Mouse (Mus musculus) liver, postnatal 0 days (tissue): ENCODE measurements around the gene Fam107b. TPM values are rescaled to one million over a fixed set of nuclear protein-coding genes. Genes with fewer than 3 reads are reported as not detected.

Source experiments
- ATAC-seq: fragments of 200-750 bp; cut with Nextera tagmentation; 2 replicates; pipeline ENCODE4 v1.8.0; 2017; ENCODE audit warnings: mild to moderate bottlenecking, moderate library complexity
- DNase-seq: peaks from one replicate; pipeline ENCODE4 v3.0.0-alpha.2; 2016
- H3K27ac ChIP-seq: fragments of 300-500 bp; sonication (generic); 2 replicates; pipeline ENCODE4 v1.5.1; 2014; ENCODE audit warnings: antibody characterized with exemption, moderate library complexity, mild to moderate bottlenecking, low read depth
- H3K27me3 ChIP-seq: fragments of 300-500 bp; sonication (generic); 2 replicates; pipeline ENCODE4 v1.6.1; 2014; ENCODE audit warnings: low read length, control low read depth, mixed read lengths; ENCODE audit not compliant: insufficient read depth
- H3K36me3 ChIP-seq: fragments of 300-500 bp; sonication (generic); replicated peaks from 2 replicates; pipeline ENCODE4 v1.6.1; 2014; ENCODE audit warnings: mild to moderate bottlenecking, control low read depth, low read length, moderate library complexity, mixed read lengths; ENCODE audit not compliant: insufficient read depth
- H3K4me1 ChIP-seq: fragments of 300-500 bp; sonication (generic); 2 replicates; pipeline ENCODE4 v1.6.1; 2014; ENCODE audit warnings: antibody characterized with exemption, mild to moderate bottlenecking, control low read depth; ENCODE audit not compliant: insufficient read depth
- H3K4me2 ChIP-seq: fragments of 300-500 bp; sonication (generic); 2 replicates; pipeline ENCODE4 v1.6.1; 2014; ENCODE audit warnings: low read depth, mild to moderate bottlenecking, low read length, moderate library complexity, mixed read lengths
- H3K4me3 ChIP-seq: fragments of 300-500 bp; sonication (generic); 2 replicates; pipeline ENCODE4 v1.5.1; 2014; ENCODE audit warnings: low read depth, low read length
- H3K9ac ChIP-seq: fragments of 300-500 bp; sonication (generic); replicated peaks from 2 replicates; pipeline ENCODE4 v1.6.1; 2014; ENCODE audit warnings: mild to moderate bottlenecking, moderate library complexity
- H3K9me3 ChIP-seq: fragments of 300-500 bp; sonication (generic); 2 replicates; pipeline ENCODE4 v1.6.1; 2016; ENCODE audit warnings: mild to moderate bottlenecking, control low read depth, low read length, mixed read lengths
- CTCF ChIP-seq: sonication (generic); IDR thresholded peaks from 2 replicates; pipeline ENCODE4 v1.5.1; 2016; ENCODE audit warnings: antibody characterized with exemption, low read depth
- EP300 ChIP-seq: IDR thresholded peaks from 2 replicates; pipeline ENCODE4 v1.6.1; 2016; ENCODE audit warnings: antibody characterized with exemption, low read depth, mild to moderate bottlenecking
- WGBS: fragments of 180-500 bp; shearing (Covaris S2); extraction: QIAGEN DNeasy Blood & Tissue Kit; methylation state at CpG from one replicate; pipeline ENCODE4 v1.1.7; 2014; ENCODE audit not compliant: insufficient replicate concordance; 5-methylcytosine and 5-hydroxymethylcytosine counted together
- polyA plus RNA-seq: library from polyadenylated mRNA; unstranded; fragments of >200 nt; fragmentation: Nextera tagmentation; extraction: Ambion mirVana; gene quantifications from 2 replicates; pipeline ENCODE4 v1.2.1, GENCODE M21; 2015

Gene Fam107b
- polyA plus RNA-seq, 1 experiment from 2014 or later, result 23.1 TPM

- DNase-seq (no peak), ATAC-seq (no peak)
- Histone ChIP-seq H3K27me3 (no peaks in the 10 kb centered on the region), H3K27ac (no peak overlapping the region), H3K9ac (no peak overlapping the region), H3K9me3 (no peaks in the 10 kb centered on the region), H3K36me3 (no peaks in the 10 kb centered on the region), H3K4me2 (no peak overlapping the region), H3K4me3 (no peak overlapping the region), H3K4me1 (no peaks in the 10 kb centered on the region)
- TF ChIP-seq EP300, result no peak
- TF ChIP-seq CTCF, result no peak
- WGBS, result 73% methylated on average over 11 of the region's 11 CpGs
Measured at GRCm38 (mm10) chr2:3570606-3571005, 318 bp downstream of the Fam107b start.

GRCm38 (mm10) chr2:3573883-3574282 lies 3.6 kb downstream of the Fam107b start:
- Histone ChIP-seq H3K4me1 (no peaks in the 10 kb centered on the region), H3K4me3 (no peak overlapping the region), H3K9ac (no peak overlapping the region), H3K4me2 (no peak overlapping the region), H3K27ac (no peak overlapping the region), H3K27me3 (no peaks in the 10 kb centered on the region), H3K9me3 (no peaks in the 10 kb centered on the region), H3K36me3 (no peaks in the 10 kb centered on the region)
- 47% methylated on average over 7 of the region's 7 CpGs for WGBS
- no peak for TF ChIP-seq EP300
- no peak for TF ChIP-seq CTCF
- ATAC-seq (no peak), DNase-seq (no peak)

- Histone ChIP-seq H3K4me2 (no peak overlapping the region), H3K9ac (no peak overlapping the region), H3K27ac (no peak overlapping the region), H3K27me3 (no peaks in the 10 kb centered on the region), H3K36me3 (no peaks in the 10 kb centered on the region), H3K9me3 (no peaks in the 10 kb centered on the region), H3K4me1 (0 out of 2 replicates have a peak, but pooled peaks cover 3% of the 10 kb centered on the region), H3K4me3 (no peak overlapping the region)
- ATAC-seq (no peak), DNase-seq (no peak)
- WGBS, result 63% methylated on average over 1 of the region's 1 CpGs
- TF ChIP-seq EP300, result no peak
- no peak for TF ChIP-seq CTCF
Measured at GRCm38 (mm10) chr2:3575140-3575539, 4.9 kb downstream of the Fam107b start.

GRCm38 (mm10) chr2:3576346-3576745 lies 6.1 kb downstream of the Fam107b start:
- no peak for TF ChIP-seq EP300
- TF ChIP-seq CTCF, result no peak
- DNase-seq (no peak), ATAC-seq (no peak)
- Histone ChIP-seq H3K27ac (no peak overlapping the region), H3K9ac (no peak overlapping the region), H3K36me3 (no peaks in the 10 kb centered on the region), H3K4me3 (no peak overlapping the region), H3K4me1 (0 out of 2 replicates have a peak, but pooled peaks cover 3% of the 10 kb centered on the region), H3K9me3 (no peaks in the 10 kb centered on the region), H3K27me3 (no peaks in the 10 kb centered on the region), H3K4me2 (no peak overlapping the region)
- WGBS, result 71% methylated on average over 1 of the region's 1 CpGs

GRCm38 (mm10) chr2:3577216-3577615 lies 6.9 kb downstream of the Fam107b start:
- ATAC-seq (no peak), DNase-seq (no peak)
- Histone ChIP-seq H3K27me3 (no peaks in the 10 kb centered on the region), H3K9ac (no peak overlapping the region), H3K36me3 (no peaks in the 10 kb centered on the region), H3K4me3 (no peak overlapping the region), H3K27ac (no peak overlapping the region), H3K9me3 (no peaks in the 10 kb centered on the region), H3K4me1 (0 out of 2 replicates have a peak, but pooled peaks cover 3% of the 10 kb centered on the region), H3K4me2 (no peak overlapping the region)
- TF ChIP-seq EP300, result no peak
- no peak for TF ChIP-seq CTCF
- 33% methylated on average over 1 of the region's 1 CpGs for WGBS

- Histone ChIP-seq H3K27ac (no peak overlapping the region), H3K4me2 (no peak overlapping the region), H3K4me1 (0 out of 2 replicates have a peak, but pooled peaks cover 3% of the 10 kb centered on the region), H3K9me3 (no peaks in the 10 kb centered on the region), H3K27me3 (no peaks in the 10 kb centered on the region), H3K9ac (no peak overlapping the region), H3K4me3 (no peak overlapping the region), H3K36me3 (no peaks in the 10 kb centered on the region)
- ATAC-seq (no peak), DNase-seq (no peak)
- TF ChIP-seq CTCF (no peak), EP300 (no peak)
- 62% methylated on average over 8 of the region's 8 CpGs for WGBS
Measured at GRCm38 (mm10) chr2:3578180-3578902, 8.1 kb downstream of the Fam107b start.
